Mouse (Mus musculus): ENCODE results near the gene Tor4a. TPM values are rescaled to one million over a fixed set of nuclear protein-coding genes. Genes with fewer than 3 reads are reported as not detected.
A peak's percentile ranks its signal among the peaks of the same experiment; 100 is the strongest.

Tor4a gene
- 10 to 100 TPM; 21.9 to 24.2 TPM for total RNA-seq (2021)
- 51.3 and 60.0 TPM in 2 replicates for polyA plus RNA-seq (2012; rRNA removed)
- long read RNA-seq, transcript Tor4a-201 (2 exons, 3,255 nt) = major isoform, 13 of 18 reads
- long read RNA-seq, partial matches to known transcripts = 0 of 18 reads
- long read RNA-seq, other reads (novel, unspliced or antisense) = 5 of 18 reads

DNA sequence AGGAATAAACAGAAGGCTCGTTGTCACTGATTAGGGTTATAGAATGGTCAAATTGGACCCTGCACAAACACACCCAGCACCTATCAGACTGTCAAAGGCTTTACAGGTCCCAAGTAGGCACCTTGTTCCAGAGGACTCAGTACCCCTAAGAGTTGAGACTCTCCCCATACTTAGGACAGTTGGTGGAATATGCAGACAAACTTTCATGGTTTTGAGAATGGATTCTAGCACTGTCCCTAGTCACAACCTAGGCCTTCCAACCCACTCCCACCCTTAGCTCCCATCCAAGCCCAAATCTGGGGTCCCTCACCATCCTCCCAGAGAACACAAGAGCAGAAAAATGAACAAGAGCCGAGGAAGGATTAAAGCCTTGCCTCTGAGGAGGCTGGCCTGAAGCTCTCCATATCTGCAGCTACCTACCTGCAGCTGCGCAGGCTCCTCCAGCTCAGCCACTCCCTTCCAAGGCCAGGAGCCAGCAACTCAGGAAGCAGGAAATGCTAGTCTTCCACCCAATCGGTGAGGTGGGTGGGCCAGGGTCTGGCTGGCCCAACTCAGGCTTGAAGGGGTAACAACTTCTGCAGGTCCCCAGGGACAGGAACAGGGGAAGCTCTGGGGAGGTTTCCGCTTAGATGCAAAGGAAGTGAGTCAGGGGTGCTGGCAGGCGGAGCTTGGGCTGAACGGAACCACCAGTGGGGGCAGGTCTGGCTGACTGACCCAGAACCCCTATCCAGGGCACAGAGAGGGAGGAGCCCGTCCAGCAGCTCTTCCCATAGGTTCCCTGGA is at the start of gene Tor4a:
Tor4a (minus strand) TSS at position 715 of the 783 bp plus-strand sequence.
- DNase-seq = peak; percentile 93

DNA sequence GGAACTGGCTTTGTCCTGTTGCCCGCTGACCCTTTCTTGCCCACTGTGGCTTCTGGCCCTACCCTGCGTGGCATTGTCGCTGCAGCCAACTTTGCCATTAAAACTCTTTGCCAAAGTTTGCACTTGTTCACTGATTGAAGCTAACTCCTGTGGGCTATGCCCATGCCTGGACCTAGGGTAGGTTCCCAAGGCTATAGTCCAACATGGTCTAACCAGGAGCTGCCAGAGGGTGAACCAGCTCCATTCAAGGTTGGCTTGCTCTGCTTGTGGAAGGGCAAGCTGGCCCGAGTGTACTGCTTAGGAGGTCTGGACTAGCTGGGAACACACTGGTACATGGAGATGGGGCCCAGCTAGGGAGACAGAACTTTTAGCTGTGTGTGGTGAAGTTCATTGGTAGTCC is 47.5 kb upstream of the Tor4a start:
- no peak for DNase-seq

DNA sequence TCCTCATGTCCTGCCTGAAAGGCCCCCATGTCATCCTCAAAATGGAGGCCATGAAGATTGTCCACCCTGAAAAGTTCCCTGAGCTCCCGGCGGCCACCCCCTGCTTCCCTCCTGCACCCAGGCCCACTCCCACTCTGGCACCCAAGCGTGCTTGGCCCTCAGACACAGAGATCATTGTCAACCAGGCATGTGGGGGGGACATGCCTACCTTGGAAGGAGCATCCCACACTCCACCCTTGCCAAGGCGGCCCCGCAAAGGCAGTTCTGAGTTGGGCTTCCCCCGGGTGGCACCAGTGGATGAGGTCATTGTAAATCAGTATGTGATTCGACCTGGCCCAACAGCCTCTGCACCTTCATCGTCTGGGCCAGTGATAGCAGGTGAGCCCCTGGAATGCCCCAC is 46.7 kb upstream of the Tor4a start:
- no peak for DNase-seq

DNA sequence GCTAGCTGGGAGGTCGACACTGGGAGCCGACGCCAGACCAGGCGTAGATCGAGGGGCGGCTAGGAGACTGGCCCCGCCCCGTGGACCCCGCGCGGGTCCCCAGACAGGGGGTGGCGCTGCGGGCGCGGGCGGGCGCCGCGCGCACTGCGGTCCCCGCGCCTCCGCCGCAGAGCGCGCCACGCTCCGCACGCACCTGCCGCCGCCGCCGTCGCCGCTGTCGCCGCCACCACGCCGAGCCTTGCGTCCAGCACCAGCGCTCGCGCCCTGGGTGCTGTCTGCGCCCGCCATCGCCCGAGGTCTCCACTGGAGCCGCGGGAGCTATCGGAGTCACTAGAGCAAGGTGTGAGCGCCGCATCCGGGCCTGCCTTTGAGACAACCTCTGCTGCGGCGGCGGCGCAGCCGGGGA is 45.4 kb upstream of the Tor4a start, which contains the start of the genes Rnf208 and Cysrt1:
Rnf208 (plus strand) TSS at position 155 of the 406 bp plus-strand sequence.
Cysrt1 (minus strand) TSS at position 352 of the 406 bp plus-strand sequence.
- DNase-seq = no peak

DNA sequence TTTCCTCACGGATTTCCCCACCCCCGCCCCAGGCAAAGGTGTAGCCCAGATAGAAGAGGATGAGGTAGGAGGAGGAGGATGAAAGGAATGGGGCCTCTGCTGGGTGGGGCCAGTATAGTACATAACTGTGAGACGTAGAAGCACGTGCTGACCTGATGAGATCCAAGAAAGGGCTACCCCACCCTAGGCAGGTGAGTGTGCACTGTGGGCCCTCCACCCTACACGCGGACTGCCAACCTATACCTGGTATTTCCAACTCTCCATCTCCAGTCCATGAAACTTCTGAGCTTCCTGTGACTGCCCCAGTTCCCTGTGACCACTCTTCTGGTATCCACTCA is 44.7 kb upstream of the Tor4a start:
- DNase-seq = no peak

DNA sequence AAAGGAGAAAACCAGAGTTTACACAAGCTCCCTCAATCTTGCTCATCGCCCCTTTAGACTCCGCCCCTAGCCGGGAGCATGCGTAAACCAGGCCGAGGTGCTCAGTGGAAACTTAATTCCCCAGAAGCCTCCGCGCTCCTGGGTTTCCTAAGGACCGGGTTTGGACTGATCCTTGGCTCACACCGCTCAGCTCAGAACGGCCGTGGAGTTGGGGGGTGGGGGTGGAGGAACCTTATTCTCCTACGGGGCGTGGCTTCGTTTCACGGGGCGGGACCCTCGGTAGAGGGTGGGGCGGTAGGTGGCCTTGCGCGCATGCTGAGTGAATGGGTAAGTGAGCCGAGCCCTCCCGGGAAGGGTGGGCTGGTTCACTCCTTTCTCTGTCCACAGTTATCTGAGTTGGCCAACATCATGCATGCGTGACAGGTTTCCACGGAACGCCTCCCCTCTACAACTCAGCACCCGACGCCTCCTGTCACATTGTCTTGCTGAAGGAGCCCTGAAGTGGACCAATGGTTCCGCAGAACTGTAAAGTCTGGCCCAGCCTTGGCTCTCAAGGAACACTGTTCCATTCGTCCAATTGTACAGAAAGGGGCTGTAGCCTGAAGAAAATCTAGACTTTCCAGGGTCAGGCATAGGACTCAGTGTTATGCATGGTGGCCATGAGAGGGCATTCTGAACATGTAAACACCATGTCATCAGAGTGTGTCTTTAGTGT is 44.2 kb upstream of the Tor4a start:
- DNase-seq = peak; percentile 86

DNA sequence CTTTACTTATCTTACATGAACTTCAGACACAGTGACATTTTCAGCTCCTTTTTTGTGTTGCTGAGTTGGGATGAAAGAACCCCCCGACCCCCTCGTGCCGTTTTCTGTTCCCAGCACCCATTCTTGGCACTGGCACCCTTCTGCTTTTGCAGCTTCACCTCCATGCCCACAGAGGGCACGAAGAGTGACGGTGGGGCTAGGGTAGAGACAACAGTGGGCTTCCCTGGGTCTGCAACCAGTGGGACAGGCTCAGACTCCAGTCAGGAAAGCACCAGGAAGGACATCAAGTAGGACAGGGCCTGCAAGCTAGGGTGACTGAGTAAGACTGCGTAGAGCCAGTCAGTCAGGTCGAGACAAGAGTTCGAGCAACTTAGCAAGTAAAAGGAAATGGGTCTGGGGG is 43.6 kb upstream of the Tor4a start:
- DNase-seq = no peak

DNA sequence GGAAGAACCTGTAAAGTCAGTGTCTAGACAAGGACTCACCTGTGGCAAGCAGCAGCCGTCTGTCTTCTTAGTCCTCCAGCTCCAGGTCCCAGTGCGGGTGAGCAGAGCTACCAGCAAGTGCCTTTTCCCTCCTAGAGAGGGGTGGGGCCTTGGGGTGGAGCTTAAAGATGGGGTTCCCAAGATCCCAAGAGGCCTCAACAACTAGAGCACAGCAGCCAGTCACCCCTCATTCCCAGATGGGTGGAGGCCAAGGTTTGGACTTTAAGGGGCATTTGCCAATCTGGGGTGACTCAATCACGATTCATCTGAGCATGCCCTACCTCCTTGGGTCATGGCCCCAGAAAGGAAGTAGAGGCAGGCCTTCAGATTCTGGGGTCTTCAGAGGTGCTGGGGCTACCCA is 43.1 kb upstream of the Tor4a start:
- no peak for DNase-seq

DNA sequence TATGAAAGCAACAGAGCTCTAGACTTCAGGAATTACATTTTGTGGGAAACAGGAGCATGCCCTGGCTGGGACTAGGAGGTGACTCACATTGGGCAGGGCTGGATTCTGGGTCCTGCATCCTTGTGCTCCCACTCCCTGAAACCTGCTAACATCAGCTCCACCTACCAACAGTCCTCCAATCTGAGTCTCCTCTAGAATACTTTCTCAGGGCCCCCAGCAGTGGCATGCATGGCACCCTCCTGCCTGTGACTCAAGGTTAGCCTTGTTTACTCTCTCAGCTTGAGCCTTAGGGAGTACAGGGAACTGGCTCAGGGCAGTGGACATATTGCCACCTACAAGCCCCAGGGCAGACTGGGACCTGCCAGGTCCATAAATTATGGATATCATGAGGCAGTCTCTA is 41.4 kb upstream of the Tor4a start:
- no peak for DNase-seq

DNA sequence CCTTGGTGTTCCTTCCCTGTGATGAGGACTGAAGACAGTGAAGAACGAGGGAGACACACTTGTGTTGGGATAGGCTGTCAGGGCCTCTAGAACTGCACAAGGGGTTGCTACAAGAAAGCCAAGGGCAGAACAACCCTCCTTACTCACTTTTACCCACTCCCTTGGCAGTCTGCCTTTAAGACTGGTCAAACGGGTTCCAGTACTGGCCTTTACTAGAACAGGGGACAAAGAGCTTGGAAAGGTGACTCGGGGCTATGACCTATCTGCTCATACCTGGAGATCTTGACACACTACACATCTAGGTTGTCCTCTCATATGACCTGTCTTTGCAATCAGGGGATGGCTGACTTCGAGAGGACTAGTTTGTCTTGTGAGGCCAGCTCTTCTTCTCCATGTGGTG is 40.8 kb upstream of the Tor4a start:
- no peak for DNase-seq

DNA sequence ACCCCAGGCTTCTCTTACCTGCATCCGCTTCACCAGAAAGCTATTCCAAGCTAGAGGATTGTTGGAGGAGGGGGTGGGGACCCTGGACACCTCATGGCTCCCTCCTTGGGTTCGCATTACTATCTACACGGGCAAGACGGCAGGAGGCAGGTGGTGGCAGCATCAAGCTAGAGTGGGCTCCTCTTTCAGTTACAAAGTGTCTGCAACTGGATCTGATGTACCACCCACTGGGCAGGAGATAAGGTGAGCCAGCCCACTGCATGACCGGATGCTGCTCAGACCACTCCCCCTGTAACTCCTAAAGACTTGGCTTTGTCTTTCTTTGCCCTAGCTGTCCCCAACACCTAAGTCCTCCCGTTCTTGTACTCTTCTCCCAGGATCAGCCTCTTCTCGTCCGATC is 39.9 kb upstream of the Tor4a start, which contains the start of gene Rnf224:
Rnf224 (minus strand) TSS at position 174 of the 400 bp plus-strand sequence.
- DNase-seq = no peak

DNA sequence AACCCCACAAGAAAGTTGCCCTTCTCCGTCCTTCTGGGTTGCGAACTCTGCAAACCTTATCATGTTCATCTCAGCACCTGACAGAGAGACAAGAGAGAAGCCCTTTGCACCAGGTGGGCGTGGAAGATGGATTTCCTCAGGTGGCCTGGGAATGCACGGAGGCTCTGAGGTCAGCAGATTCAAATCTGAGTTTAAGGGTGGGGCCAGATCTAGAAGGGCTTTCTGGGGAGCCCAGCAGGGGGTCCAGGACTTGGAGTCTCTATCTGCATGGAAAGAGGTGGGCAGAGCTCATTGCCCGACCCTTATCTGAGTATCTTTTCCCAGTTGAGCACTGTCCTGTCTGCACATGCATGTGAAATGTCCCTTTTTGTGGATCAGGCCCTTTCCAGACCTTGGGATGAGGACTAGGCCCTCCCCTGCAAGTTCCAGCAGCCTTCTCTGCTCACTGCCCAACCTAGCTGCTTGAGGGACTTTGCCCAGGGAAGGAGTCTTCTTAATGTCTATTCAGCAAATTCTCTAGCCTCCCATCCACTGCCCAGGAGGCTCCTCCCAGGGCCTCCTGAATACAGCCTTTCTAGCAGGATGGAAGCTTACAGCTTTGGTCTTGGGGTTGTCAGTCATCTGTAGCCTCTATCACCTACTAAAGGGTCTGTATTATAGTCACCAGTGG is 38.0 kb upstream of the Tor4a start:
- DNase-seq = no peak

DNA sequence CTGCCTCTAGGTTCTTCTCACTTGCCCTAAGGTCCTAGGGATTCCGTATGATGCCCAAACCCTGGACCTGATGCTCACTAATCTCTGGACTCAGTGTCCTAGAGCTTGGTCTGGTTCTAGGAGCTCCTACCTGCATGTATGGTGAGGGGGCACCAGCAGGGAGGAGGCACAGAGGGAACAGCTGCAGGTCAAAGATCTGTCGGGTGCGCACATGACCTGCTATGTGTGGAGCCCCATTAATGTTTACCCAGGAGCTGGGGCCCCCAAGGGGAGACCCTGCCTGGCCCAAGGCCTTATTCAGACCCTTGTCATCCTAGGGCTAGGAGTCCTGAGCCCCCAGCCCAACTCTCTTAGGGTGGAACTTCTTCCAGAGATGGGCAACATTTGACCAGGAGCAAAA is 37.4 kb upstream of the Tor4a start, which contains the start of gene Slc34a3:
Slc34a3 (minus strand) TSS at position 315 of the 400 bp plus-strand sequence.
- no peak for DNase-seq

DNA sequence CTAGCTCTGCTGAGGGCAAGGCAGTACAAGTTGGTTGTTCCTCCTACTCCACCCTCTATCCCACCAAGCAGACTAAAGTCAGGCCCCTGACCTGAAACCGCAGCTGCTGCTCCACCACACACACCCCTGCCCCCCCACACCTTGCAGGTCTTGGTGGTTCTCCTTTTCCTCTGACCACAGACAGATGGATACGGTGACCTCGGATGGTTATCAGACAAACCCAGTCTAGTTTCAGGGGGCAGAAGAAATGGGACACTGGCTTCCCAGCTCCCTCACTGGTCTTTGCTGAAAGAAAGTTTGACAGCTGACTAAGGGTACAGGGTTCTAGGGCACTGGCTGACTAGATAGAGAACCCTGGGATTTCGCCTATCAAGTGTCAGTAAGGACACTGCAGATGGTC is 36.7 kb upstream of the Tor4a start:
- no peak for DNase-seq

DNA sequence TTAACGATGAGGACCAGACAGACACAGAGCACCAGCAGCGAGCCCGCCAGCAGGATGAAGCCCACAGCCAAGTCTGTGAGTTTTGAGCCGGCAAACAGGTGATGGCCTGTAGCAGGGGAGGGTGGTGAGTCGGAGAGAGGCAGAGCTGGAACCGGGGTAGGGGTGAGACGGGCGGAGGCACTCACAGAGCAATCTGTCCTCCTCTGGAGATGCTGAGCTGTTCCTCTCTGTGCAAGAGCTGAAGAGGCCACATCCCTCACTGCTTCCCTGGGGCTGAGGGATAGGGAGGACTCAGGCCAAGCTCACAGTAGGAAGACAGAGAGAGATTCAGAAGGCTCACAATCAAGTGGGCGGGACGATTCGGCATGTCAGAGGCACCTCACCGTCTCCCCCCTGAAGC is 34.4 kb upstream of the Tor4a start:
- no peak for DNase-seq

DNA sequence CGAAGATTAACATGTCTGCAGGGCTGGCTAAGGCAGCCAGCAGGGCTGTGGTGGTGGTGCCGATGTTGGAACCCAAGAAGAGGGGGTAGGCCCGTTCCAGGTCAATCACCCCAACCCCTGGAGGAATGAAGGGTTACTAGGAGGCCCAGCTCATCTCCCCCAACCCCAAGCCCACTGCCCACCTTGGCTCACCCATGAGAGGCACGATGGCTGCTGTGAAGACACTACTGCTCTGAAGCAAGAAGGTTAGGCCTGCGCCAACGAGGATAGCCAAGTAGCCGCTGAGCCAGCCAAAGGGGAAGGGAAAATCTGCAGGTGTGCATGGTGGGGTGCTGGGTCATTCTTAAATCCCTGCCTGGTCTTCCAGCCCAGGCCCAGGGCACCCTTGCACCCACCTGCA is 33.9 kb upstream of the Tor4a start:
- DNase-seq = no peak

DNA sequence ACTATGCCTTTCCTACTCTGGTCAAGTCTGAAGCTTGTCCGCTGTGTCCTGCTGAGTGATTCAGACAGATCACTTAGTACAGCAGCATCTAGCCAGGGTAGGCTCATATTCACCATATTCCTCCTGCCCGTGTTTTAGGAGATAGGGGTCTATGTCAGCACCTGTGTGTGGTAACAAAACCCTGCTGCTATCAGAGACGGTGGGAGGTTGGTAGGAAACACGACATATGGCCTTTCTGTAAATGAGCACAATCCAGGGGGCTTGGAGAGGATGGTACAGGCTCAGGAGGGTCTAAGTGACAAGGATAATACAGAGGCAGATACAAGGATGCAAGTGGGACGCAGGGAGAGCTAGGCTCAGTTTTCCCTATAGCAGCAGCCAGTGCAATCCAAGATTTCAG is 32.9 kb upstream of the Tor4a start:
- DNase-seq = no peak

DNA sequence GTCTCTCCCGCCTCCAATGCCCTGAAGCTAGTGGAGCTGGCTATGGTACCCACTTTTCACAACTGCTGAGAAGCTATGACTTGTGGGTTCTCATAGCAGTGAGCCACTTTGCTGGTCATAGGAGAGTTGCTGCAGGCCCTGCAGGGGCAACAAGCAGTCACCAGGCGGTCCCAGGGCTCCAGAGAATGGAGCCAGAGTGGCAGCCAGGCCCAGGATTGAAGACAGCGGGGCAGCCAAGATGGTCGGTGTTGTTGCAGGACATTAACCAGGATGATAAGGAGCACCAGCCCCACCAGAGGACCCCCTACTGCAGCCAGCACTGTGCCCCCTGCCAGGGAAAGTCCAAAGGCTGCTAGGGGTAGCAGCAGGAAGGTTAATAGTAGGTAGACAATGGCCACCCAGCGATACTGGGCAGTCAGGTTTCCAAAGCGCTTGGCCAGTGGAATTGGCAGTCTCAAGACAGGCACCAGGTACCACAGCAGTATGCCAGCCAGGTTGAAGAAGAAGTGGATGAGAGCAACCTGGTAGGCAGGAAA is 32.4 kb upstream of the Tor4a start:
- DNase-seq = no peak

DNA sequence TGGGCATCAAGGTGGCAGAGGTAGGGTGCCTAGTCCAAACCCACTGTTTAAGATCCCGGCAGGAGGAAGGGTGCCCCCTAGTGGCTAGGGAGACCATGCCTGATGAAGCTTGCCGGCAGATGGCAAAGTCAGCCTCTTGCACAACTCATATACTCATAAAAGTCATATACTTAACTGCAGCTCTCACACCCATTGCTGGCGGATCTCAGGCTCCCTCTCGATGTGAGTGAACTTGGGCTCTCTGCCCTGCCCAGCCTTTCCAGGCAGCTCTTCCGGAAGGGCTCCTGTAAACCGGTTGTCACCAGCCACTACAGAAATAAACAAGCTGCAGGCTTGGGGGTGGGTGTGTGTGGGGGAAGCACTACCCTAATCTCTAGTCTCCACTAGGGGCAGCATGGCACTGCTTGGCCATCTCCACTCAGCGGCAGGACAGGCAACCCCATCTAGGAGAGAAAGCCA is 31.8 kb upstream of the Tor4a start:
- DNase-seq = peak; percentile 90

DNA sequence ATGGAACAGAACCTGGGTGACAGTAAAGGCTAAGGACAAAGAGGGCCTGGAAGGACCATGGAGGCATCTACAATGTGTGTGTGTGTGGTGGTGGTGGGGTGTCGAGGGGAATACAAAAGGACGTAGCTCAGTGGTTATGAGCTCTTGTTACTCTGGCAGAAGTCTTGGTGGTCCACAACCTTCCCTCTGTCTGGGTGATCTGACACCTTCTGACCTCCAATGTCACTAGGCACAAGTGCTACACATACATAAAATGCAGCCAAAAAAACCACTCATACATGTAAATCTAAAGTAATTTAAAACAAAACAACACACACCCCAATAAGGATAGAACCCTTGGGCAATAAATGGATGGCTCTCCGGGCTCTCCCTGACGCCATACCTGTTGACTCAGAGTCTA is 30.7 kb upstream of the Tor4a start:
- no peak for DNase-seq

DNA sequence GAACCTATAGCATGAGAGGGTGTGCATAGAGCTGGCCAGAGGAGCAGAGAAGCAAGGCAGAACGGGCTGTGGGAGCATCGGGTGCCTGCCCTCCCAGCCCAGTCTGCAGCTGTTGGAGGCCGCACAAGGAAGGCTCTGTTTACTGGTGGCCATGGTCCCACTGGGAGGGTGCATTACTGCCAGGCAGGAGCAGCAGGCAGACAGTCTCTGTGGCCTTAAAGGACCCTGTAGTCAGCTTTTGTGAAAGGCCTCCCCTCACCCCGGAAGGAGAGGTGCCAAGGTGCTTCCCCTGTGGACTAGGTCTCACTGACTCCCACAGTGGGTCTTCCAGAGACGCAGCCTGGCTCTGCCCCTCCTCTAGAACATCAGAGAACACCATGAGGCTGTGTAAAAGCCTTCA is 30.2 kb upstream of the Tor4a start:
- DNase-seq = no peak

DNA sequence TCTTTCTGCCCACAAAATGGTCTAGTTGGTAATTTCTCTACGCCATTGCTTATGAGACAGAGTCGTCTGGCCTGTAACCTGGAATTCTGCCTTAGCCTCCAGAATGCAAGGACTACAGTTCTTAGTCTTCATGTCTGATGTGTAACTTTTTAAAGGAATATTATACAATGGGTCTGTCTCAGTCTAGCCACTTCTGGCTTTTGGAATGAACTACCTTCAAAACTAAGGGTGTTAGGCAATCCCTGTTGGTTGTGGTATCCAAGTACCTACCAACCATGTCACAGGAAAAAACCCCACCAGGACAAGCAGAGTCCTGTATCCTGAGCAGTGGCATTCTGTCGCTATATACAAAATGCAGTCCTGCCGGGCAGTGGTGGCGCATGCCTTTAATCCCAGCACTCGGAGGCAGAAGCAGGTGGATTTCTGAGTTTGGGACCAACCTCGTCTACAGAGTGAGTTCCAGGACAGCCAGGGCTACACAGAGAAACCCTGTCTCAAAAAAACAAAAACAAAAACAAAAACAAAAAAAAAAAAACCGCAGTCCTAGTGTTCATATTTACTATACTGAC is 29.2 kb upstream of the Tor4a start:
- DNase-seq = no peak
